Mouse (Mus musculus) gastrocnemius, postnatal 10 days (tissue): ENCODE results near the gene Zpbp. TPM values are rescaled to one million over a fixed set of nuclear protein-coding genes. Genes with fewer than 3 reads are reported as not detected.

Source experiments
- total RNA-seq, 2 experiments: library from RNA; stranded (reverse); gene quantifications; 2 replicates each; pipeline ENCODE4 v1.2.3; 2021

The Zpbp gene
- total RNA-seq, 2 experiments from 2014 or later = 0.31 to 0.43 TPM

Other genes starting within 250 kb of the Zpbp start
- 1 to 10 TPM in 1 of 2 experiments, under 1 TPM in 1; 0.89 to 1.6 TPM for gene Spata48, start 314 bp downstream of the Zpbp start, total RNA-seq
- not detected for gene 4930512M02Rik, start 165.4 kb upstream of the Zpbp start, total RNA-seq
- 1 to 10 TPM; 1.1 to 2.6 TPM for gene Ikzf1, start 222.6 kb upstream of the Zpbp start, total RNA-seq